Mouse (Mus musculus) induced T-regulatory cell, adult 2 months (primary cell): ENCODE results near the gene Sugp1.
"Not testable (repeated sequence)": the region's sequence is repeated elsewhere in the genome, so short reads cannot be mapped to it uniquely, and the experiment has no call there.

Source experiments
- DNase-seq: peaks from one replicate; pipeline ENCODE4 v3.0.0-alpha.2; 2012; ENCODE audit warnings: low read depth

Gene Sugp1

DNA sequence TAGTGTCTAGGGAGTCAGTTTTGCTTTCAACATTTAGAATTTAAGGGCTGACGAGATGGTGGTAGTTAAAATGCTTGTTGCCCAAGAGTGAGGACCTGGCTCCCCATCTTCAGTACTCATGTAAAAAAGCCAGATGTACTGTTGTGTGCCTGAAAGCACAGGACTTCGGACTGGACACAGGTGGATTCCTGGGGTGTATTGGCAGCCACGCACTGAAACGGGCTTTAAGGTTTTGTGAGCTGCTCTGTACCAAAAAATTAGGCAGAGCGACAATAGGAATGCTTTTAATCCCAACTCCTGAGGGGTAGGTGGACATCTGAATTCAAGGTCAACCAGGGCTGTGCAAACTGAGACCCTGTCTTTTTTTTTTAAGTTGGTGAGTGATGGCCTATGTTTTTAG is 1.4 kb downstream of the Sugp1 start:
- no peak for DNase-seq

DNA sequence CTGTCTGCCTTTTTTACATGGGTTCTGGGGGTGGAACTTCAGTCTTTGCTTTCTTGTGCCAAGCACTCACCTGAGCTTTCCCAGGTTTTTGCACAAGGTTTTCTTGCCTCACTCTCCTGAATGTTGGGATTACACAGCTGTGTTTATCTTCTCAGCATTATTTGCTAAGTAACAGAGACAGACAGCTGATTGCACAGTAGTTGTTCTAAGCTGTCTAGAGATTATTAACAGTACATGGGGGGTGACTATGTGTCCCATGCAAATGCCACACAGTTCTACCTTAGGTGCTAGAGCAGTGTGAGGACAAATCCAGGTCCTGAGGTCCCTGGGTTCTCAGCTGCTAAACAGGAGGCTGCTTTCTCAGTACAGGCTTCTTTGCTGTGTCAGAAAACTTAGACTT is 7.0 kb downstream of the Sugp1 start:
- no peak for DNase-seq

DNA sequence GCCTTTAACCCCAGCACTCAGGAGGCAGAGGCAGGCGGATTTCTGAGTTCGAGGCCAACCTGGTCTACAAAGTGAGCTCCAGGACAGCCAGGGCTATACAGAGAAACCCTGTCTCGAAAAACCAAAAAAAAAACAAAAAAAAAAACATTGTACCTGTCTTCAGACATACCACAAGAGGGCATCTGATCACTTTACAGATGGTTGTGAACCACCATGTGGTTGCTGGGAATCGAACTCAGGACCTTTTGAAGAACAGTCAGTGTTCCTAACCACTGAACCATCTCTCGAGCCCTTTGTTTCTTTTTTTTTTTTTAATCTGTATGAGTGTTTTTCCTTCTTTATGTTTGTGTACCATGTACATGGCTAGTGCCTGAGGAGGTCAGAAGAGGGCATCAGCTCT is 7.8 kb downstream of the Sugp1 start:
- DNase-seq, result not testable (repeated sequence)

DNA sequence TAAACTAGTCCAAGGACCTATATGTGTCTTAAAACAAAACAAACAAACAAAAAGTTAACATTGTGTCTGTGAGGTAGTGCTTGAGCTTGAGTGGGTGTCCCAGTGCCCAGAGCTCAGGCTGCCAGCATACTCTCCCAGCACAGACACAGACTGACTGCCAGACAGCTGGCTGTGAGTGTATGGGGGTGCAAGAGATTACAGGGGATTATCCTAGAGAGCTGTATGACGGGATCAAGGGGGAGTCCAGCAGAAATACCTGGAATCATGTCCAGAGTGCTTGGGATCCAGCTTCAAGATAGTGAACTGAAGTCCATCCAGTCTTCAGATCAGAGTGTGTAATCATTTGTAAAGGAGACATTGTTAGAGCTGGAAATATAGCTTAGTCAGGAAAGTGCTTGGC is 15.1 kb downstream of the Sugp1 start:
- no peak for DNase-seq

DNA sequence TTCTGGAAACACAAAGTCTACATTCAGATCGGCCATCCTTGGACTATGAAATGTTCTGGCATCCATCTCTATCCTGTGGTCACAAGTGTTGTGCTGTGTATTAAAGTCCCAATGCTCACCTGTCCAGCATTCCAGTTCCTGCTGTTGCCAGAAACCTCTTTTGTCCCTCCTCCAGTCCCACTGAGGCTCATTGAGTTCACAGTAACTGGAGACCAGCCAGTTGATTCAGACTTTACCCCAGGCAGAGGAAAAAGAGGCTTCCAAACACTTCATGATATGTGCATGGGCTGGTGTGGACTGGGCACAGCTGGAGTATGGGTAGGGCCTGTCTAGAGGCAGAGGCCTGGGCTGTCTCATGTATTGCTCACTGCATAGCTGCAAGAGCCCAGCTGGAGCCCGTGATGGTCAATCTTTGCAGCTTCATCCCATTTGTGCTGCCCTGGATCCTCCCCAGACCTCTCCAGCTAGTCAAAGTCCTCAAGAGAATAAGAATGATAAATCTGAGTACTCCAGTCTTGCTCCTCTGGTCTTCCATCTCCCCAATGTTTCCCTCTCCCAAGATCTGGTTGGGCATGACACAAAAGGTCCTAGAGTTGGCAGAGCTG is 29.3 kb downstream of the Sugp1 start:
- DNase-seq, result no peak

DNA sequence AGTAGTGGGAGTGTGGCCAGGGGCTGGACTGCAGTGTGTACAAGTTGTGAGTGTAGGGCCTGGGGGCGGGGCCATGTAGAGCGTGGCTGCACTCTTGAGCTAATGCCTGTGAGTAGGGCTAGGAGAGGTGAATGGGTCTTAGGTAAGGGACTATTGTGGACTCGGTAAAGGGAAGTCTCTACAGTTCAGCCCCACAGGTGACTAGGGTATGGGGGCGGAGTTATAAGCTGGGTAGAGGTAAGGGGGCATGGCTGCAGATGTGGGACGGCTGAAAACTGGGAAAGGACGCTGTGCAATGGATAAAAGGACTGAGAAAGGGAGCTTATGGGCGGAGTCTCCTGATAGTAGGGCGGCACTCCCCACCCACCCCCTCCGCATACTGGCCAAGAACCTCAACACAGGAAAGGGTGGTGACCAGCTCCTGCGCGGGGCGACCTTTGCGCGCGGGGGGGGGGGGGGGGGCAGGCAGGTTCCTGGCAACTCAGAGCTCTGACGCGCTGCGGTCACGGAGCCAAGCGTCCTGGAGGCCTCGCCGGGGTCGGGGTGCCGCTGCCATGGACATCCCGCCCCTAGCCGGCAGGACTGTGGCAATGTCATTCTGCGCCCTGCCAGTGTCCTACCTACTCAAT is 29.9 kb downstream of the Sugp1 start, which contains the start of gene Tm6sf2:
Gene Tm6sf2 (plus strand): TSS at position 484 of the 629 bp plus-strand sequence.
- DNase-seq, result peak; percentile 59

DNA sequence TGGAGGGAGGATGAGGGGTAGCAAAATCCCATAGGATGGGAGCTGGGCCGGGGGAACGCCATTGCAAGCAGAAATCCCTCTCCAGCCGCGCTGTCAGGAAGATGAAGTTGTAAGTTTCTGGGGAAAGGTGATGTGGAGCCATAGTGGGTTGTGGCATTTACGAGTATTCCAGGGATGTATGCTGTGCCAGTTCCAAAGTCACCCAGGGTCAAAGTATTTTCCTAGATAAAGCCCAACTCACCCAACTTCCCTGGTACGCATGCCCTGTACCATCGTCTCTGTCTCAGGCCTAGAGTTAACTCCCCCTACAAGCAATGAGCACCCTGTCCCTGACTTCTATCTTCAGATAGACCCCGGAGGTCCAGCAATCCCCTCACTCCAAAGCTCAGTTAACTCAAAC is 30.5 kb downstream of the Sugp1 start:
- peak; percentile 10 for DNase-seq

DNA sequence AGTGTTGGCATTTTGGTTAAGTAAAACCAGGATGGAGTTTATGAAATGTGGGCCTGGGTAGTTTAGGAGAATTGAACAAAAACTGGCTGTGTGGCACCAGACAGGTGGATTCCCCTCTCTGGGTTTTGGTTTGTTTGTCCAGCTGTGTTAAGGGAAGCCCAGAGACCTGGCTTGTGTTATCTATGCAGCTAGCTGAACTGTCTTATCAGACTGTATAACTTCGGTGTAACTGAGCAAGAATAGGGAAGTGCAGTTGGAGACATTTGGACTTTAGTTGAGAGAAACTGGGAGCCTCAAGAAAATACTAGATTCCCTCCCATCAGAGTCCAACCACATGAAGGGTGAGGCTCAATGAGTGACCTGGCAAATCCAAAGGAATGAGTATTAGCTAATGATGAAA is 31.1 kb downstream of the Sugp1 start:
- no peak for DNase-seq

DNA sequence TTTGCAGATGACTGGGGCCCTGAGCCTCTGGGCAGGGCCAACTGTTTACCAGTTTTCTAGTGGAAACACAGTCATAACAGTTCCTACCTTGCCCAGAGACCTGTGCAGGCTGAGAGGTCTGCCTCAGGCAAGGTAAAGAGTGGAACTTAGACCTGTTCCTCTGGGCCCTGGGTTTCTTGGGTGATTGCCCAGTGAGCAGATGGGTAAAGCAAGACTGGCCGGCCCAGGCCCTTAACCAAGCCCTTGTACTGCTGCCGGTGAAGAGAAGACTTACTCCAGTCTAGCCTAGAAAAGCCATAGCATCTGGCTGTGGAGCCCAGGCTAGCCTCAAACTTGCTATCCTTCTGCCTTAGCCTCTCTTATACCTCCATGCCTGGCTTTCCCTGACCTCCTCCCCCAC is 39.4 kb downstream of the Sugp1 start:
- DNase-seq, result no peak

DNA sequence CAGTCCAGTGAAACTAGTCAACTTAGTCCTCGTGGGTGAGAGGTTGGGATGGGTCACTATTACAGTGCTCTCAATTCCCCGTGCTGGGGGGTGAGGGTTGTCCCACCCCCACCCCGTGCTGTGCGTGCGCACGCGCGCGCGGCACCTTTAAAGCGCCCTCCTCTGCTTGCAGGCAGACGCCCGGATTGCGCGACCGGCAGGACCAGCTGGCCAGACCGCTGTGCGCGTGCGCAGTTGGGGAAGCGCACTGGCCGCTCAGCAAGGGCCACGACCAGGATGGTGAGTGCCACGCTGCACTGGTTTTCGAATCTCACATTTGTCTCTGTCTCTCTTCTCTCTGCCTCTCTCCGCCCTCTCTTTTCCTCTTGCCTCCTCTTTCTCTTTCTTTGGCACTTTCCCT is 40.7 kb downstream of the Sugp1 start, which contains the start of gene Hapln4:
Gene Hapln4 (plus strand): TSS at position 173 of the 400 bp plus-strand sequence.
- DNase-seq, result peak; percentile 31

DNA sequence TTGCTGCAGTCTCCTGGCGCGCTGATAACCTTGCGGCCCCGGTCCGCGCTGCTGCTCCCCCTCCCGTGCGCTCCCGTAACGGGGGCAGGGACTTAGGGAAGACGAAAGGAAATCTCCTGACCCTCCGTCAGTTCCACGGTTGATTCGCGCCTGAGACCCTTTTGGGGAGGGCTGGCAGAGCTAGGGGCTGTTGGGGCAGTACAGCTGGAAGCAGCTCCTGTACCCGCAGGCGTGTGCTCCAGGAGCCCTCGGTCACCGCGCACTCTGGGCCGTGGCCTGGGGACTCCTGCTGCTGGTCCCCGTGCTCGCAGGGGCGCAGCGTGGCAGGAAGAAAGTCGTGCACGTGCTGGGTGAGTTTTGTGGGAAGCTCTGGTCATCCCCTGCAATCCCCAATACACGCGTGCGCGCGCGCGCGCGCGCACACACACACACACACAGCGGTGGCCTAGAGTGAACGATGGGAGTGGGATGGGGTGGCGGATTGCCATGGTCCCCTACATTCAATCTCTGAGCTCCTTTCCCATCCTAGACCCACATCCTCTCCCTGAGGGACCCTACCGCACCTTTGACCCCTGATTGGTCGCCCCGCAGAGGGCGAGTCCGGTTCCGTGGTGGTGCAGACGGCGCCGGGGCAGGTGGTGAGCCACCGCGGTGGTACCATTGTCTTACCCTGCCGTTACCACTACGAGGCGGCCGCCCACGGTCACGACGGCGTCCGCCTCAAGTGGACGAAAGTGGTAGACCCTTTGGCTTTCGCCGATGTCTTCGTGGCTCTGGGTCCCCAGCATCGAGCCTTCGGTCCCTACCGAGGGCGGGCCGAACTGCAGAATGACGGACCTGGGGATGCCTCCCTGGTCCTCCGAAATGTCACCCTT is 41.8 kb downstream of the Sugp1 start:
- peak; percentile 19 for DNase-seq

DNA sequence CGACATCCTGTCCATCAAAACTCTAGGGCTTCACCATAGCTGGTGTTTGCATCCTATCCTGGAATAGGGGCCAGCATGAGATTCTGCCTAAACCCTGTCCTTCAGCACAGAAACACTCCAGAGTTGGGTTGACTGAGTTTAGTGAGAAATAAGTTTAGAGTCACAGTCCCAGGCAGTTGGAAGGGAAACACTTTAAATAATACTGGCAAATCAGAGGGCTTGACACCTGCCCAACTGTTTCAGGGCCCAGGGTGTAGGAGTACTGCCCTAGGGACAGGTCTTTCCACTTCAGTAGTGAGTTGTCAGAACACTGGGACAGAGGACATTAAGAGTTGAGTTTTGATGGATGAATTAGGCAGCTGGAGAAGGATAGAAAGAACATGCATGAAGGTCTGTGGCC is 43.5 kb downstream of the Sugp1 start:
- no peak for DNase-seq

DNA sequence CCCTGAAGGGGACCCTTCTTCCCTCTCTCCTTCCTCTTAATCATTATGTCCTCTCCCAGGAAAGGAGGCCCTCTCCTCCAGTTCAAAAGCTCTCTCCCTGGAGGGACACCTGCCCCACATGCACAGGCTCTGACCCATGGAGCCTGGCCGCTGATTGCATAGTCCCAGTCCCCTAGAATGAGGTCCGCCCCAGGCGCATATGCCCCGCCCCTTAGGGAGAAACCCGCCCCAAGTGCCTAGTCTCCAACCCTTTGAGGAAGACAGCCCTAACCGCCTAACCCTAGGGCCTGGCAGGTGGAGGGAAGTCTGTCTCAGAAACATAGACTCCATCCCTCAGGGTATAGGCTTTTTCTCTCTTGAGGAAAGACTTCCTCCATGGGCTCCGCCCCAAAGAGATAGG is 44.6 kb downstream of the Sugp1 start:
- no peak for DNase-seq

DNA sequence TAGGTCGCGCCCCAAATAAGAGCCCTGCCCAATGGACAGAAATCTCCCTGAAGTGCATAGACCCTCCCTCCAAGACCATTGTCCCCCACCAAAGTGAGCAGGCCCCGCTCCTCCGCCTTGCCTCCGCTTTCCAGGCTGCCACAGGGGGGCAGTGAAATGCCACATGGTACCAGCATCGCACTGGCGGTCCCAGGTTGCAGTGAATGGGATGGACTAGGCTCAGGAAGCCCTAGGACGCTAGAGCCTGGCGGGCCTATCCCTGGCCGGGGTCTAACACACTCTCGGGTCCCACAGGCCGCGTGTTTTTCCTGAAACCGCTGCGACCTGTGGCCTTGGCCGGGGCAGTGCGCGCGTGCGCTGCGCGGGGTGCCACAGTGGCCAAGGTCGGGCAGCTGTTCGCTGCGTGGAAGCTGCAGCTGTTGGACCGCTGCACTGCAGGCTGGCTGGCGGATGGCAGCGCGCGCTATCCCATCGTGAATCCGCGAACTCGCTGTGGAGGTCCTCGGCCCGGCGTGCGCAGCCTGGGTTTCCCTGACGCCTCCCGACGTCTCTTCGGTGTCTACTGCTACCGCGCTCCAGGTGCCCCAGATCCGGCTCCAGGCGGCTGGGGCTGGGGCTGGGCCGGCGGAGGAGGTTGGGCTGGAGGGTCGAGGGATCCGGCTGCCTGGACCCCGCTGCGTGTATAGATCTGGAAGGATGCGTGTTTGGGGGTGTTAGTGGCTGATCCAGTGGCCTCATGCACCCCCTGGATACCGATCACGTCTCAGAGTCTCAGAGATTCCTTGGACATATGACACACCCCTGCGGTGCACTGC is 45.4 kb downstream of the Sugp1 start:
- no peak for DNase-seq

DNA sequence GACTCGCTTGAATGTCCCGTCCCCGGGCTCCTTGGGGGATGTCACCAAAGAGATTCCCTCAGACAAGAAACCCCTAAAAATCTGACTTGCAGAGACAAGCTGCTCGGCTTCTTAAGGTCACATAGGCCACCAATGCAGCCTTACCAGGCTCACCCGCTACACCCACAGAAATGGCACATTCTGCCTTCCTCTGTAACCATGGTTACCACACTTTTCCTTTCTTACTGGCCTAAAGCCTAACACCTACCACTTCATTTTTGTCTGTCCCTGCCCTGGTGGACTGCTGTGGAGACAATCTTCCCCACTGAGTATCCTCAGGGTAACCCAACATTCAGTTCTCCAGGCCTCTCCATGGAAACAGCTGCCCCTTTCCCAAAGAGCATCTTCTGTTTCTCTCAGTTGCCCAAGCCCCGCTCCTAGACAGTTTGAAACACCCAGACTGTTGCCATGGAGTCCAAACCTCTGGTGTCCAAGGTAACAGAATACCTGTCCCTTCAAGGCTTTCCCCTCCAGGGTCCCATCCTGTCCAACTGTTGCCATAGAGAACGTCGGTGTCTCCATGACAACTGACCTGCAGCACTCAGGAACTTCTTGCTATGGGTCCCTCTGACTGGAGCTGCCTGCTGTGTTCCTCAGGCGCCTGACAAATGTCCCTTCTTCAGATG is 46.8 kb downstream of the Sugp1 start:
- no peak for DNase-seq

DNA sequence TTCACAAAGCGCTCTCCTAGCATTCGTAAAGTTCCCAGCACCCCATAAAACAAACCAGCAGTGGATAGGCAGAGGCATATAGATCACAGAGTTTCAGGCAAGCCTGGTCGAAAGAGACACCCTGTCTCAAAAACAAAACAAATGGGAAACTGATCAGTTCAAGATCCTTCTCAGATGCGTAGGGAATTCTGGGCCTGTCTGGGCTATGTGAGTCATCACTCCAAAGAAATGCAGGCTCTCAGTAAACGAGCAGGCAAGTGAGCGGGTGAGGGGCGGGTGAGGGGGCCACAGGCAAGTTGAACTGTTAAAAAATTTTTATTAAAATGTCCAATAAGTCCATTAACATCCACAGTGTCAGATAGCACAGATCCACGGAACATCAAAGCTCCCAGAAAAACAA is 50.2 kb downstream of the Sugp1 start:
- no peak for DNase-seq

DNA sequence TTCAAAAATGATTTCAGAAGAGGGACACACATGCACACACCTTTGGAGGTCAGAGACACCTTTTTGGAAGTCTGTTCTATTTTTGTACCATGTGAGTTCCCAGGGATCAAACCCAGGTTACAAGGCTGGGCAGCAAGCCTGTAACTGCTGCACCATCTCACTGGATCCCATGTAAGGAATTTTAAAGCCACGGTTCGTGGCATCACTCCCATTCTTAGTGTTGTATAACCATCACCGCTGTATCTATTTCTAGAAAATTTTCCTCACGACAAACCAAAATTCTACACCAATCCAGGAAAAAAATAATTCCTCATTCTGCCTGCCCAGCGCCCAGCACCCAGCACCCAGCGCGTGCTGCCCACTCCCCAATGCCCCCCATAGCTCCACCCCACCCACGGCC is 56.7 kb downstream of the Sugp1 start:
- no peak for DNase-seq

DNA sequence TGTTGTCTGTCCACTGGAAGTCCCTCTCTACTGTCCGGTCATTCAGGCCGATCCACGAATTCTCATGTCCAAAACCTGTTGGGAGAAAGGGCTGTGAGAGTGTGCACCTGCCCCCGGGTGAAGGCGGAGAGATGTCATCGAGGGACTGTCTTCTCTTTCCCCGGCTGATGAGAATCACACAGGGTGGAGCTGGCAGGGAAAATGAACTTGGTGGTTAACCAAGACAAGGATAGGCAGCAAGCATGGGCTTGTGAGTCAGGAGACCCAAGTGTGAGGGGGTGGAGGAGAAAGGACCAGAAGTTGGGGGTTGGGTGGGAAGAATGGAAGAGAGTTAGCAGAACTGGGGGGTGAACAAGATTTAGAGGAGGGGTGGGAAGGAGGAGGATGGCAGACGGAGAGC is 57.6 kb downstream of the Sugp1 start:
- DNase-seq, result no peak

DNA sequence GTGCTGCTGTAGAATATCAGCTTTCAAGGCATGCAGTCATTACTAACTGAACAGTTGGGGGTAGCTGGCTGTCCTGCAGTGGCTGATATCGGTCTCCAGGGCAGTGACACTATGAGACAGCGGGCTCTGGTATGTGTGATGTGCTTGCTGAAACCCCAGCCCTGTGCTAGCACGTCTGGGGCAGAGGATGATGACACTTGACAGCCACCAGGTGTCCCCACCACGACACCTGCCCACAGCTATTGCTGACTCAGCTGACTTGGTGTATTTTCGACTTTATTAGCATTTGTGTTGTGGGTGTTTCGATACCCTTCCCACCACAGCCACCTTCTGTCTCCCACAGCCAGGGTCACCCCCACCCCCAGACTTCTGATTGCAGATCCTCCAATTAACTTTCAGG is 61.9 kb downstream of the Sugp1 start:
- DNase-seq, result peak; percentile 77

DNA sequence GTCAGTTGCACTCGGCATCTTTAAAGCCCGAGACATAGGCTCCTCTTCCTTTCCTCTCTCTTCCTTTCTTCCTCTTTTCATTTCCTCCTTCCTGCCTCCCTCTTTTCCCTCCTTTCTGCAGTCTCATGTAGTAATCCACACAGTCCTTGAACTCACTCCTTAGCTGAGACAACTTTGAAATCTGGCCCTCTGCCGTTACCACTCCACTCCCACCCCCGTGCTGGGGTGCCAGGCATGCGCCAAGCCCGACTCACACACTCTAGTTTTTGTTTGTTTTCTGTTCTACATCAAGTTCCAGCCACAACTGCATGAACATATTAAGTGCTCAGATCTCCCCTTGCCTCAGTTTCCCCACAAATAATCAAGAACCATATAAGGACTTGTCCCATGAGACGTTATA is 62.3 kb downstream of the Sugp1 start:
- DNase-seq, result no peak

DNA sequence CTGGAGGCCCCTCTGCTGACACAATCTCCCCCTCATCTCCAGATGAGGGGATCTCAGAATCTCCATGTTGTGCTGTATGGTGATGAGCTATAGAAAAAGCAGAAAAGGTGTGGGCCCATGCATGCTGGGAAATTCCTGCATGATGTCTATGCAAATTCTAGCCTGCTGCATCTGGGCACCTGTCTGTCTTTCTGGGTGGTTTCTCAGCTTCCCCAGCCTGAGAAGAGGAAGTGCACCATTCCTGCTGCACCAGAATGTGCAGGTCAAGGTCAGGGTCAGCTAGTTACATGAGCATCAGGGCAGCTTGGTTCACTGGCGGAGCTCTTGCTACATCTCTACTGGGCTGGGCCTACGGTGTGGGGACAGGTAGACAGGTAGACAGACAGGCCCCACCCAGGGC is 67.8 kb downstream of the Sugp1 start:
- DNase-seq, result no peak
